Mouse (Mus musculus) right cerebral cortex, adult 2 months (tissue): Measurements from ENCODE around the gene Myo18a.

Experiments
- DNase-seq, 2 experiments: peaks; one replicate each; pipeline ENCODE4 v3.0.0; 2021 to 2022; ENCODE audit warnings: low spot score in 2 of 2

The Myo18a gene

DNA sequence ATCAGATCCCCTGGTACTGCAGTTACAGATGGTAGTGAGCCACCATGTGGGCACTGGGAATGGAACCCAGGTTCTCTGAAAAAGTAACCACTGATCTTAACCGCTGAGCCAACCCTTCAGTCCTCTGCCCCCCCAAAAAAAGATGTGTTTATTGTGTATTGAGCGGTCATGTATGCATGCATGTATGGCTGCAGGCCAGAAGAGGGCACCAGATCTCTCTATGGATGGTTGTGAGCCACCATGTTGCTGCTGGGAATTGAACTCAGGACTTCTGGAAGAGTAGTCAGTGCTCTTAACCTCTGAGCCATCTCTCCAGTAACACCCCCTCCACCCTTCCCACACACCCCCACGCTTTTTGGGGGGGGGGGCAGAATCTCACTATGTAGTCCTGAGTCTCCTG, 72.1 kb downstream of the Myo18a start:
- DNase-seq, result no peak

- no peak for DNase-seq
Observed at GRCm38 (mm10) chr11:77836290-77836689, 73.2 kb downstream of the Myo18a start.

- DNase-seq, result no peak
Observed at GRCm38 (mm10) chr11:77836751-77837150, 73.7 kb downstream of the Myo18a start.

- no peak for DNase-seq
Observed at GRCm38 (mm10) chr11:77837856-77838255, 74.8 kb downstream of the Myo18a start.

DNA sequence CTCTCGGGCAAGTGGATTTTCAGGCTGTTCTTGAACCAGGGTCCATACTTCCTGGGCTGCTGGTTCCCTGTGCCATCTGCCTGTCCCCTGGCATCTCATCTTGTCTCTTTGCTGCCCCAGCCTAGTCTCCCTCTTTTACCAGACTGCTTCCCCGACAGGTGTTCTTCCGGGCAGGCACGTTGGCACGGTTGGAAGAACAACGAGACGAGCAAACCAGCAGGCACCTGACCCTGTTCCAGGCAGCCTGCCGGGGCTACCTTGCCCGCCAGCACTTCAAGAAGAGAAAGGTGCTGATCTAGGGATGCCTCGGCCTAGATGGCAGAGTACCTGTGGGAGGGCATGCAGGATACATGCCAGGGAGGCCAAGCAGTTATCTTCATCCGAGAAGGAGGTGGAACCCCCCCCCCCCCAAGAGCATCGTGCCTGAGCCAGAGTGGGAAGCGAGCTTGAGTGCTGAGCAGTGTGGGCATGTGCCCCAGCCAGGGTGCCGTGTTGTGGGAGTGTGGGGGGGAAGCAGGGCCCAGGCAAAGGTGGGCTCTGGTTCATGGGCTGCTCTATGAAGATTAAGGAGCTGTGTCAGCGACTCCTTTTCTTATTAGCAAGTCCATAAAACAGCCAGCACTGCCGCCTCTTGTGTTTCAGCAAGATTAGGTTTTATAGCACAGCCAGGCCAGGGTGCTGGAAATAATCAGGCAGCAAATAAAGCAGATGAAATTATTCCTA, 77.6 kb downstream of the Myo18a start:
- no peak for DNase-seq

DNA sequence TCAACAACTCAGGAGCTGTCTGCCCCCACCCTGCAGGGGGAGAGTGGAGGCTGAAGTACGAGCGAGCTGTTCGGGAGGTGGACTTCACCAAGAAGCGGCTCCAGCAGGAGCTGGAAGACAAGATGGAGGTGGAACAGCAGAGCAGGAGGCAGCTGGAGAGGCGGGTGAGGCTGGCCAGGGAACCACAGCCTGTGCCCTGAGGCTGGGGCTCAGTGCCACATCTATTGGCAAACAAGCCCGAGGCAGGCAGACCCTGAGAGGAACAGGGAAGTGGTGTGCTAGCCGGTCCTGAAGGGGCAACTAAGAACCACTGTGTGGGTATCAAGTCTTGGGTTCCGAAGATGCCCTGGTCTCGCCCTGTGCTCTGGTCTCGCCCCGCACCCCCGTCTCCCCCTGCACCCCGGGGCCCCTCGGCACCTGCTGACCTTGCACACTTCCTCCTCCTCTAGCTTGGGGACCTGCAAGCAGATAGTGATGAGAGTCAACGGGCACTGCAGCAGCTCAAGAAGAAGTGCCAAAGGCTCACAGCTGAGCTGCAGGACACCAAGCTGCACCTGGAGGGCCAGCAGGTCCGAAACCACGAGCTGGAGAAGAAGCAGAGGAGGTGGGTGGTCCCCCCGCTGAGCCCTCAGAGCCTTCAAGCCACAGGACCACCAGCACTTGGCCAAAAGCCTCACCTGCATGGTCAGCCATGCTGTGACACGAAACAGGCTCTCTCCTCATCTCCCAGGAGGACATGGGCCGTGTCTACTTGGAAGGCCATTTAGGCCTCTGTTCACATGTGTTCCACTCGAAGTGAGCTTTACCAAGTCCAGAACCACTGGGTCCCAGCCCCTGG, 80.2 kb downstream of the Myo18a start:
- no peak for DNase-seq

DNA sequence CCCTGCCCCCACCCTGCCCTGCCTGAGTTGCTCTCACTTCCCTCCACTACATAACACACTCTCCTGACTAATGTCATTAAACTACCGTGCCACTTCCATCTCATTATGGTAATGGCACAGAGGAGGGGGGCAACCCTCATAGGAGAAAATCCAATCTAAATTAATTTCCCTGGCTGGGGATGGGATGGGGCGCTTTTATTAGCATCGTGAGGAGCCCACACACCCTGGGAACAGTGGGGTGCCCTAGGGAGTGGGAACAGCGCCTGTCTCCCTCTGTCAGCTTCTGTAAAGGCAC, 80.8 kb downstream of the Myo18a start:
- DNase-seq, result no peak

DNA sequence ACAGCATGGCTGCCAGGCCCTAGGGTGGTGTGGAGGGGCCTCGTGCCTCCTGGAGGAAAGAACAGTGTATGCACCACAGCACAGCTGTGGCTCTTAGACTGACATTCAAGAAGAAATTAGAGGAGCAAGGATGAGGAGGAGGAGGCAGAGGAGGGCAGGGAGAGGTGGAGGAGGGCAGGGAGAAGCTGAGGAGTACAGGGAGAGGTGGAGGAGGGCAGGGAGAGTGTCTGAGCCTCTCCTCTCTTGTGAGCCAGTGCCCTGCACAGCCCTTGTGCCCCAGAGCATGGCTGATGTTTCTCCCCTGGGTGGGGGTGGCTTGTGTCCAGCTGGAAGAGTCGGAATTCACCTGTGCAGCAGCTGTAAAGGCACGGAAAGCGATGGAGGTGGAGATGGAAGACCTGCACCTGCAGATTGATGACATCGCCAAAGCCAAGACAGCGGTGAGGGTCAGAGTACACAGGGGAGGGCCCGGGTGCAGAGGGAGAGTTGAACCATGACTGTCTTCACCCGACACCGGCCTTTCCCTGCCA, 84.6 kb downstream of the Myo18a start:
- DNase-seq, result no peak

- no peak for DNase-seq
Observed at GRCm38 (mm10) chr11:77848131-77848530, 85.1 kb downstream of the Myo18a start.

- DNase-seq, result no peak
Observed at GRCm38 (mm10) chr11:77849151-77849550, 86.1 kb downstream of the Myo18a start.

GRCm38 (mm10) chr11:77850401-77851244, 87.6 kb downstream of the Myo18a start:
- DNase-seq, result peak; percentile 56 to 70

DNA sequence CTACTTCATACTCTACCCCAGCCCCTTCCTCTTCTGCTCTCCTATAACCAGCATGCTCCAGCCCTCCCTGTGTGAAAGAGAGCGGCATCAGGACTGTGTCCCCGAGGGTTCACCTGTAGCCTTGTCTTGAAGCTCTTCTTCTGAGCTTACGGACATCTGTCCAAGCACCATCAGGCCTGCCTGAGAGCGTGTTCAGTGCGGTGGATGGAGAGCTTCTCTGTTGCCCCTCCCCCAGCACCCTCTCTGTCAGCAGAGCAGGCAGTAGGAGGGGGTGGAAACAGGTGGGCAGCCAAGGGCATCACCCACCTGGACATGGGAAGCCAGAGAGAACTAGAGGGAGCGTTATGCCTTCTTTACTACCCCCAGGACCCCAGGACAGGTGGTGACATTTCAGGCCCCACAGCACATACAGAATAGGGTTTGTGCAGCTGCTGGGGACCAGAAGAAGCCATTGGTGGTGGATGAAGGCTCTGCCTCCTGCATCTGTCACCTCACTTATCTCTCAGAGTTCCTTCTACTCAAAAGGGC, 88.5 kb downstream of the Myo18a start:
- DNase-seq, result no peak

- DNase-seq, result no peak
Observed at GRCm38 (mm10) chr11:77852195-77852594, 89.1 kb downstream of the Myo18a start.

GRCm38 (mm10) chr11:77852941-77853668, 90.1 kb downstream of the Myo18a start:
- DNase-seq, result no peak

- DNase-seq, result no peak
Observed at GRCm38 (mm10) chr11:77854641-77855040, 91.6 kb downstream of the Myo18a start.

DNA sequence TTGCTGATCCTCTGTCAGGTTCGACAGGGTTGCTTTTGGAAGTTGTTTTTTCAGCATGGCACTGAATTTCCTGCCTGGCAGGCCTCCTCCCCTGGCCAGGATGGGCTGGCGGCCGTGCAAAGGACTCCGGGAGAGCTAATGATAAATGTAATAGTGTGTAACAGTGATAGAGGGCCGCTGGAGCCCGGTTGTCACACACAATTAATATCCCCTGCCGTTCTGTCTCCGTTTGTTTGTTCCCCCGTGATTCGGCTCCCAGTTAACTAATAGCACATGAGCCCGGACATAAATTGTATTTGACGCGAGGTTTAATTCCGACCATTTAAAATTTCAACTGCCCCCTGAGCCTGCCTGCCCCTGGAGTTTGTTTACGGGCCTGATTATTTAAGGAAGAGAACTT, 92.3 kb downstream of the Myo18a start:
- DNase-seq, result no peak

DNA sequence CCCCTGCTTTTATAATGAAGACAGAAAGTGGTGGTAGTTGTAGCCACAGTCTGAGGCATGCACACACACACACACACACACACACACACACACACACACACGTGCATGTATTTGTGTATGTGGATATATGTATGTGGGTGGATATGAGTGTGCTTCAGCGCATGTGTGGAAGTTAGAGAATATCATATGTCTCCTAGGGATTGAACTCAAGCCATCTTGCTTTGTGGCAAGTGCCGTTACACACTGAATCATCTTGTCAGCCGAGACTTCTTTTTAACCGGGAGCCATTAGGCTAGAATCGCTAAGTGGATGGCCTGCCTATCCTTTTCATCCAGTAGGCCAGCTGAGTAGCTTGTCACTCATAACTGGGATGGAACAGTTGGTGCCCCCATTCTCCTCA, 94.0 kb downstream of the Myo18a start:
- DNase-seq, result no peak

DNA sequence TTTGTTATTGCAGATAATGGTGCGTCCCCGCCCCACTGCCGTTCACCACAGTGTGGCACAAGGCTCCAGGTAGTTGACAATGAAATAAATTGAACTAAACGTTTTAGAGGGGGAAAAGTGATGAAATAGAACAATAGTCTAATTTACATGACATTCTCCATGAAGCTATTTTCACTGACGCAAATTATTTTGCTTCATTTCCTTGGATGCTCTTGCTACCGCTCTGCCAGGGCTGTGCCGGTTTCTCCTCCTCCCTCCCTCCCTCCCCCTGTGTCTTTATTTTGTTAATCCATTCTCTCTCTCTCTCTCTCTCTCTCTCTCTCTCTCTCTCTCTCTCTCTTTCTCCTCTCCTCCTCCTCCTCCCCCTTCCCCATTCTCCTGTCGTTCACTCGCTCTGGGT, 95.5 kb downstream of the Myo18a start:
- no peak for DNase-seq

- peak; percentile 68 to 72 for DNase-seq
Observed at GRCm38 (mm10) chr11:77860947-77861346, 97.9 kb downstream of the Myo18a start.

GRCm38 (mm10) chr11:77862887-77863286, 99.8 kb downstream of the Myo18a start:
- no peak for DNase-seq

GRCm38 (mm10) chr11:77864771-77865170, 101.7 kb downstream of the Myo18a start:
- peak in 1 of 2 experiments; percentile 69 for DNase-seq
